Mouse (Mus musculus): ENCODE results near the gene Hist1h2ab.

Hist1h2ab gene

GRCm38 (mm10) chr13:23772561-23773313 lies 21.8 kb downstream of the Hist1h2ab start:
- peak; percentile 84 for DNase-seq (ENCODE audit: low spot score)

GRCm38 (mm10) chr13:23778339-23778738 lies 27.4 kb downstream of the Hist1h2ab start:
- DNase-seq (ENCODE audit: low spot score) = no peak

- no peak for DNase-seq (ENCODE audit: low spot score)
Measured at GRCm38 (mm10) chr13:23779025-23779424, 28.1 kb downstream of the Hist1h2ab start.

- peak; percentile 64 for DNase-seq (ENCODE audit: low spot score)
Measured at GRCm38 (mm10) chr13:23792520-23792919, 41.6 kb downstream of the Hist1h2ab start.

- no peak for DNase-seq (ENCODE audit: low spot score)
Measured at GRCm38 (mm10) chr13:23799405-23799804, 48.5 kb downstream of the Hist1h2ab start.

Measured in c-Kit-positive CD71-positive TER-119-positive erythroid progenitor cells, embryonic 14.5 days (primary cell).